Mouse (Mus musculus): ENCODE results near the gene Grifin.

The Grifin gene

GRCm38 (mm10) chr5:140556859-140557258, 8.0 kb downstream of the Grifin start:
- CTCF ChIA-PET: no interaction called here

- CTCF ChIA-PET: no interaction called here
These were observed 11.2 kb downstream of the Grifin start for GRCm38 (mm10) chr5:140553719-140554118.

- CTCF ChIA-PET: interaction anchor here (0.7 kb wide), 1 partner anchor 1333 kb away, joined by 5 read pairs; no protein-coding TSS in a partner anchor
These were observed 15.4 kb downstream of the Grifin start for GRCm38 (mm10) chr5:140549306-140550047.

GRCm38 (mm10) chr5:140546332-140546731, 18.5 kb downstream of the Grifin start:
- CTCF ChIA-PET: no interaction called here

- CTCF ChIA-PET: interaction anchor here (0.6 kb wide), 2 partner anchors 9 to 40 kb away, joined by 3 to 4 read pairs; no protein-coding TSS in a partner anchor
These were observed 19.2 kb downstream of the Grifin start for GRCm38 (mm10) chr5:140545651-140546050.

- CTCF ChIA-PET: no interaction called here
These were observed 21.9 kb downstream of the Grifin start for GRCm38 (mm10) chr5:140542811-140543575.

GRCm38 (mm10) chr5:140540106-140540505, 24.8 kb downstream of the Grifin start:
- CTCF ChIA-PET: interaction anchor here (0.8 to 1.0 kb wide), 3 partner anchors 79 to 210 kb away, joined by 4 to 27 read pairs (median 5); no protein-coding TSS in a partner anchor

GRCm38 (mm10) chr5:140538111-140538683, 26.7 kb downstream of the Grifin start:
- CTCF ChIA-PET: no interaction called here

- CTCF ChIA-PET: no interaction called here
These were observed 38.1 kb downstream of the Grifin start for GRCm38 (mm10) chr5:140526754-140527153.

GRCm38 (mm10) chr5:140521196-140521595, 43.7 kb downstream of the Grifin start:
- CTCF ChIA-PET: no interaction called here

- CTCF ChIA-PET: no interaction called here
These were observed 47.0 kb downstream of the Grifin start for GRCm38 (mm10) chr5:140517921-140518230.

GRCm38 (mm10) chr5:140517159-140517920, 47.5 kb downstream of the Grifin start:
- CTCF ChIA-PET: interaction anchor here (0.6 to 0.9 kb wide), 2 partner anchors 11 to 99 kb away, joined by 3 read pairs; no protein-coding TSS in a partner anchor

- CTCF ChIA-PET: no interaction called here
These were observed 49.9 kb downstream of the Grifin start for GRCm38 (mm10) chr5:140514799-140515486.

- CTCF ChIA-PET: no interaction called here
These were observed 51.0 kb downstream of the Grifin start for GRCm38 (mm10) chr5:140513921-140514320.

Data from spleen, embryonic (tissue).